Mouse (Mus musculus): ENCODE data around the gene Hist2h2bb. TPM values are rescaled to one million over a fixed set of nuclear protein-coding genes. Genes with fewer than 3 reads are reported as not detected.

Hist2h2bb gene
- polyA plus RNA-seq, 1 experiment from 2014 or later = 14.8 TPM

GRCm38 (mm10) chr3:96298360-96298759 lies 28.8 kb downstream of the Hist2h2bb start:
- no peak overlapping the region for H3K4me2 ChIP-seq (replicated peaks; ENCODE audit: low read depth, low read length)
- no peak overlapping the region for H3K27ac ChIP-seq (ENCODE audit: low read length)
- H3K4me1 ChIP-seq (ENCODE audit: insufficient read depth, low read length) = no peaks in the 10 kb centered on the region
- WGBS = 91% methylated on average over 4 of the region's 4 CpGs
- H3K27me3 ChIP-seq (ENCODE audit: insufficient read depth, low read length) = peaks cover 12% of the 10 kb centered on the region; the same call in 1 of the 2 replicates
- H3K9ac ChIP-seq (replicated peaks; ENCODE audit: low read length) = no peak overlapping the region
- no peak overlapping the region for H3K4me3 ChIP-seq (ENCODE audit: low read length)
- no peaks in the 10 kb centered on the region for H3K9me3 ChIP-seq (ENCODE audit: low read length)
- H3K36me3 ChIP-seq (ENCODE audit: insufficient read depth, low read length) = no peaks in the 10 kb centered on the region
- ATAC-seq (ENCODE audit: low FRiP score, low TSS enrichment) = no peak

DNA sequence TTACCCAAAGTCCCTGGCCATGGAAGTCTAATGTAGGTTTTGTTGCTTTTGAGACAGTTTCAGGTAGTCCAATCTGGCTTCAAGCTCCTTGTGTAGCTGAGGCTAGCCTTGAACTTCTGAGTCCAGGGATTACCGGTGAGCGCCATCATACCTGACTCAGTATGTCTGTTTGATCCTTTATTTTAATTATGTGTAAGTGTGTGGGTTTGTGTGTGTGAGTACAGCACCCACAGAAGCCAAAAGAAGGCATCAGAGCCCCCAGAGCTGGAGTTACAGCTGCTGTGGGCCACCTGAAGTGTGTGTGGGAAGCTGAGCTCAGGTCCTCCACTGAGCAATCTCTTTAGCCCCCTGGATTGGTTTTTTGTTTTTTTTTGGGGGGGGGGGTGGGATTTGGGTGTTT lies 30.0 kb downstream of the Hist2h2bb start:
- Histone ChIP-seq H3K27ac (ENCODE audit: low read length) (no peak overlapping the region), H3K9me3 (ENCODE audit: low read length) (no peaks in the 10 kb centered on the region), H3K27me3 (ENCODE audit: insufficient read depth, low read length) (peaks cover 10% of the 10 kb centered on the region; the same call in 1 of the 2 replicates), H3K4me3 (ENCODE audit: low read length) (no peak overlapping the region), H3K36me3 (ENCODE audit: insufficient read depth, low read length) (no peaks in the 10 kb centered on the region), H3K4me1 (ENCODE audit: insufficient read depth, low read length) (no peaks in the 10 kb centered on the region), H3K9ac (replicated peaks; ENCODE audit: low read length) (no peak overlapping the region), H3K4me2 (replicated peaks; ENCODE audit: low read depth, low read length) (no peak overlapping the region)
- ATAC-seq (ENCODE audit: low FRiP score, low TSS enrichment) = no peak
- WGBS = 100% methylated on average over 2 of the region's 2 CpGs

GRCm38 (mm10) chr3:96300706-96301529 lies 31.4 kb downstream of the Hist2h2bb start:
- ATAC-seq (ENCODE audit: low FRiP score, low TSS enrichment) = no peak
- Histone ChIP-seq H3K9ac (replicated peaks; ENCODE audit: low read length) (no peak overlapping the region), H3K4me3 (ENCODE audit: low read length) (peak overlapping the region; percentile 32), H3K27me3 (ENCODE audit: insufficient read depth, low read length) (peaks cover 10% of the 10 kb centered on the region; the same call in 1 of the 2 replicates), H3K27ac (ENCODE audit: low read length) (no peak overlapping the region), H3K9me3 (ENCODE audit: low read length) (no peaks in the 10 kb centered on the region), H3K36me3 (ENCODE audit: insufficient read depth, low read length) (no peaks in the 10 kb centered on the region), H3K4me2 (replicated peaks; ENCODE audit: low read depth, low read length) (peak overlapping the region; percentile 42), H3K4me1 (ENCODE audit: insufficient read depth, low read length) (no peaks in the 10 kb centered on the region)
- 69% methylated on average over 26 of the region's 26 CpGs for WGBS

GRCm38 (mm10) chr3:96302076-96302475 lies 32.5 kb downstream of the Hist2h2bb start:
- ATAC-seq (ENCODE audit: low FRiP score, low TSS enrichment) = no peak
- WGBS = 86% methylated on average over 5 of the region's 5 CpGs

GRCm38 (mm10) chr3:96306506-96306905 lies 37.0 kb downstream of the Hist2h2bb start:
- Histone ChIP-seq H3K27me3 (ENCODE audit: insufficient read depth, low read length) (peaks cover 4% of the 10 kb centered on the region; the same call in 1 of the 2 replicates), H3K4me3 (ENCODE audit: low read length) (no peak overlapping the region), H3K4me2 (replicated peaks; ENCODE audit: low read depth, low read length) (no peak overlapping the region), H3K36me3 (ENCODE audit: insufficient read depth, low read length) (no peaks in the 10 kb centered on the region), H3K4me1 (ENCODE audit: insufficient read depth, low read length) (no peaks in the 10 kb centered on the region), H3K9me3 (ENCODE audit: low read length) (no peaks in the 10 kb centered on the region), H3K9ac (replicated peaks; ENCODE audit: low read length) (no peak overlapping the region), H3K27ac (ENCODE audit: low read length) (no peak overlapping the region)
- 54% methylated on average over 9 of the region's 9 CpGs for WGBS
- ATAC-seq (ENCODE audit: low FRiP score, low TSS enrichment) = no peak

More at GRCm38 (mm10) chr3:96302076-96302475, 32.5 kb downstream of the Hist2h2bb start:
- Histone ChIP-seq H3K9ac (replicated peaks; ENCODE audit: low read length) (no peak overlapping the region), H3K9me3 (ENCODE audit: low read length) (no peaks in the 10 kb centered on the region), H3K4me1 (ENCODE audit: insufficient read depth, low read length) (no peaks in the 10 kb centered on the region), H3K27me3 (ENCODE audit: insufficient read depth, low read length) (peaks cover 10% of the 10 kb centered on the region; the same call in 1 of the 2 replicates), H3K4me2 (replicated peaks; ENCODE audit: low read depth, low read length) (no peak overlapping the region), H3K4me3 (ENCODE audit: low read length) (no peak overlapping the region), H3K27ac (ENCODE audit: low read length) (no peak overlapping the region), H3K36me3 (ENCODE audit: insufficient read depth, low read length) (no peaks in the 10 kb centered on the region)

- Histone ChIP-seq H3K4me3 (ENCODE audit: low read length) (no peak overlapping the region), H3K27me3 (ENCODE audit: insufficient read depth, low read length) (no peaks in the 10 kb centered on the region), H3K4me1 (ENCODE audit: insufficient read depth, low read length) (no peaks in the 10 kb centered on the region), H3K9ac (replicated peaks; ENCODE audit: low read length) (no peak overlapping the region), H3K27ac (ENCODE audit: low read length) (no peak overlapping the region), H3K4me2 (replicated peaks; ENCODE audit: low read depth, low read length) (no peak overlapping the region), H3K9me3 (ENCODE audit: low read length) (no peaks in the 10 kb centered on the region), H3K36me3 (ENCODE audit: insufficient read depth, low read length) (no peaks in the 10 kb centered on the region)
- 46% methylated on average over 3 of the region's 3 CpGs for WGBS
- ATAC-seq (ENCODE audit: low FRiP score, low TSS enrichment) = no peak
These were observed 39.9 kb downstream of the Hist2h2bb start for GRCm38 (mm10) chr3:96309441-96309840.

DNA sequence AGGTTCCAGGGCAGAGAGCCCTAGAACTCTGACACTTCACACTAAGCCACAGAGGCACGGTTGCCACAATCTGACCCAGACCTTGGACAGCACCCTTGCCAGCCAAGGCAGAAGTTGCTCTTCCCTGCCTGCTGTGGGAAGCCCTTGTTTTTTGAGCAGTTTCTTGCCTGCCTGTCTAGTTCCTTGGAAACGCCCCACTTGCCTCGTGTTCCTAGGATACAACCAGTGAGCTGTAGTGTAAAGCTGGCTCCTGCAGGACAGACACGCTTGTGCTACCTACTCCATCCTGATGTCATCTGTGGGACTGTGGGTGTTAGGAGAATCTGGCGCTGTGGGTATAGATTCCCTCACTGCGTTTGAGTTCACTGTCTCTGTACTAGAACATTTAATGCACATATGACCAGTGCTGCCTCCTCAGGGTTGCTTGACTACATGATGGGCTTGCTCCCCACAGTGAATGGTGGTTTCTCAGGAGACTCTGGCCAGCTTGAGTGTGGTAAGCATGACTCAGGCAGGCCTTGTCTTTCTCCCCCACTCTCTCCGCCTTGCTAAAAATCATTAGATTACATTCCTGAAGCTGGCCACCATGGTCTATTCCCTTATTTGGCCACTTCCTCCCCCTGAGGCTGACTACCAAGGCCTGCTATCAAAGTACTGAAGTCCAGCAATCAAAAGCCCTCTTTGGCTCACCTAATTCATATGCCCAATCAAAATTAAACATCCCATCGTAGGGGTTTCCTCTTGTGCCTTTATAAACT lies 43.0 kb downstream of the Hist2h2bb start:
- no peak overlapping the region for H3K27ac ChIP-seq (ENCODE audit: low read length)
- 65% methylated on average over 8 of the region's 8 CpGs for WGBS
- H3K9ac ChIP-seq (replicated peaks; ENCODE audit: low read length) = no peak overlapping the region
- H3K4me2 ChIP-seq (replicated peaks; ENCODE audit: low read depth, low read length) = no peak overlapping the region
- no peaks in the 10 kb centered on the region for H3K36me3 ChIP-seq (ENCODE audit: insufficient read depth, low read length)
- H3K9me3 ChIP-seq (ENCODE audit: low read length) = no peaks in the 10 kb centered on the region
- H3K27me3 ChIP-seq (ENCODE audit: insufficient read depth, low read length) = no peaks in the 10 kb centered on the region
- H3K4me1 ChIP-seq (ENCODE audit: insufficient read depth, low read length) = no peaks in the 10 kb centered on the region
- H3K4me3 ChIP-seq (ENCODE audit: low read length) = no peak overlapping the region
- no peak for ATAC-seq (ENCODE audit: low FRiP score, low TSS enrichment)

Small RNA genes within 50 kb of the gene (microRNA-seq; reads per million reads assigned to microRNA genes)
- gene Gm44492 = not detected
- gene Gm47311 = not detected
- gene Gm47313 = not detected

Other genes with a start within 250 kb of the Hist2h2bb start
- 34.9 and 37.0 TPM in 2 replicates for gene Vps45, start 211.3 kb upstream of the Hist2h2bb start, polyA plus RNA-seq (2015; fragmentation: Nextera tagmentation; extraction: Ambion mirVana)
- gene Otud7b, start 165.2 kb upstream of the Hist2h2bb start, polyA plus RNA-seq (2015; fragmentation: Nextera tagmentation; extraction: Ambion mirVana) = 14.9 and 18.1 TPM in 2 replicates
- gene Mtmr11, start 107.7 kb upstream of the Hist2h2bb start, polyA plus RNA-seq (2015; fragmentation: Nextera tagmentation; extraction: Ambion mirVana) = 26.3 and 30.8 TPM in 2 replicates
- 186 and 199 TPM in 2 replicates for gene Sf3b4, start 97.4 kb upstream of the Hist2h2bb start, polyA plus RNA-seq (2015; fragmentation: Nextera tagmentation; extraction: Ambion mirVana)
- 5.1 TPM in 2 replicates for gene Sv2a, start 88.6 kb upstream of the Hist2h2bb start, polyA plus RNA-seq (2015; fragmentation: Nextera tagmentation; extraction: Ambion mirVana)
- gene Bola1, start 50.0 kb upstream of the Hist2h2bb start, polyA plus RNA-seq (2015; fragmentation: Nextera tagmentation; extraction: Ambion mirVana) = 50.1 and 51.3 TPM in 2 replicates
- 0.87 TPM in 1 of 2 replicates, not detected in the other for gene Hist2h2ab, start 49.9 kb upstream of the Hist2h2bb start, polyA plus RNA-seq (2015; fragmentation: Nextera tagmentation; extraction: Ambion mirVana)
- 7.0 and 7.5 TPM in 2 replicates for gene Hist2h2ac, start 48.9 kb upstream of the Hist2h2bb start, polyA plus RNA-seq (2015; fragmentation: Nextera tagmentation; extraction: Ambion mirVana)
- gene Hist2h2be, start 48.6 kb upstream of the Hist2h2bb start, polyA plus RNA-seq (2015; fragmentation: Nextera tagmentation; extraction: Ambion mirVana) = 11.1 and 16.9 TPM in 2 replicates
- gene Hist2h3c2, start 30.6 kb upstream of the Hist2h2bb start, polyA plus RNA-seq (2015; fragmentation: Nextera tagmentation; extraction: Ambion mirVana) = 3.1 and 3.7 TPM in 2 replicates
- gene Hist2h2aa2, start 29.5 kb upstream of the Hist2h2bb start, polyA plus RNA-seq (2015; fragmentation: Nextera tagmentation; extraction: Ambion mirVana) = 46.3 and 49.3 TPM in 2 replicates
- 12.9 and 14.2 TPM in 2 replicates for gene Hist2h2aa1, start 24.3 kb upstream of the Hist2h2bb start, polyA plus RNA-seq (2015; fragmentation: Nextera tagmentation; extraction: Ambion mirVana)
- gene Hist2h3c1, start 23.1 kb upstream of the Hist2h2bb start, polyA plus RNA-seq (2015; fragmentation: Nextera tagmentation; extraction: Ambion mirVana) = 0.24 and 1.1 TPM in 2 replicates
- 8.0 and 10.8 TPM in 2 replicates for gene Hist2h4, start 6.4 kb upstream of the Hist2h2bb start, polyA plus RNA-seq (2015; fragmentation: Nextera tagmentation; extraction: Ambion mirVana)
- gene Hist2h3b, start 1.1 kb upstream of the Hist2h2bb start, polyA plus RNA-seq (2015; fragmentation: Nextera tagmentation; extraction: Ambion mirVana) = 35.4 and 45.1 TPM in 2 replicates
- gene Fcgr1, start 24.2 kb downstream of the Hist2h2bb start, polyA plus RNA-seq (2015; fragmentation: Nextera tagmentation; extraction: Ambion mirVana) = 1.9 and 2.7 TPM in 2 replicates
- 0.25 TPM in 1 of 2 replicates, not detected in the other for gene BC107364, start 182.6 kb downstream of the Hist2h2bb start, polyA plus RNA-seq (2015; fragmentation: Nextera tagmentation; extraction: Ambion mirVana)

Measured in kidney, embryonic 16.5 days (tissue).